Mouse (Mus musculus): ENCODE measurements at regions not wholly inside any gene's neighbourhood (a gene's known extent, or its start where the extent isn't known, plus 50 kb on each side); places are given as distances from the start of the nearest gene placed in this dataset.

DNA sequence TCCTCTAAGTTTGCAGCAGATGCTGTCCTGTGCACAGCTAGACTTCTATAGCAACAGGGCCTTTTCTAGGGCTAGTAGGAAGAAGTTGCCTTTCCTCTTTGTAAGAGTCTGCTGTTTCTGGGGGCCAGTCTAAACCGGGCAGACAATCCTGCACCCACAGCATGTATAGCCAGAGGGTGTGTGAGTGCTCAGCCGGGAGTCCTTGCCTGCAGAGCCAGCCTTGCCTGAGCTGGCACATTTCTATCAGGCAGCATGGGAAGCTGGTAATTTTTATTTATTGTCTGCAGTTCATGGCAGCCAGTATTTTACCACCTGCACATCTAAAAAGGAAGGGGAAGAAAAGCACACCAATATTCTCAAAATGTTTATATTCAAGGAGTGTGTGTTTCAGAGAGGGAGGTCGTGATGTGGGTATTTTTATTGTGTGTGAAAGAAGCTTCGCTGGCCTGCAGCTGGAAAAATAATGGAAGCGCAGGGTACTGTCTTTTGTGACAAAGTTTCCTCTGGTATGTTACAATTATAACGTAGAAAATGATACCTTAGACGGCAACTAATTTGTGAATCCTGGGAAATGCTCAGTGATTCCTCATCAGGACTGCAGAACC lies 940.5 kb downstream of the 5730522E02Rik start:
- TF ChIP-seq CTCF (IDR thresholded peaks at IDR 0.05; ENCODE audit: borderline replicate concordance, insufficient read depth, low read length), result no peak
- TF ChIP-seq POLR2A (IDR thresholded peaks at IDR 0.05; ENCODE audit: low read depth, low read length), result no peak
